Mouse (Mus musculus): ENCODE data around the gene Dpf3.
A peak's percentile ranks its signal among the peaks of the same experiment; 100 is the strongest.

Dpf3 gene

GRCm38 (mm10) chr12:83466508-83467430 is 20.7 kb downstream of the Dpf3 start:
- no peak for DNase-seq (ENCODE audit: low spot score)

- no peak for DNase-seq (ENCODE audit: low spot score)
These were observed 21.5 kb downstream of the Dpf3 start for GRCm38 (mm10) chr12:83466053-83466452.

- no peak for DNase-seq (ENCODE audit: low spot score)
These were observed 27.2 kb downstream of the Dpf3 start for GRCm38 (mm10) chr12:83460272-83460671.

- no peak for DNase-seq (ENCODE audit: low spot score)
These were observed 32.7 kb downstream of the Dpf3 start for GRCm38 (mm10) chr12:83454697-83455321.

- DNase-seq (ENCODE audit: low spot score) = no peak
These were observed 35.7 kb downstream of the Dpf3 start for GRCm38 (mm10) chr12:83451850-83452249.

GRCm38 (mm10) chr12:83450471-83450870 is 37.0 kb downstream of the Dpf3 start:
- no peak for DNase-seq (ENCODE audit: low spot score)

- DNase-seq (ENCODE audit: low spot score) = no peak
These were observed 38.3 kb downstream of the Dpf3 start for GRCm38 (mm10) chr12:83449202-83449601.

- no peak for DNase-seq (ENCODE audit: low spot score)
These were observed 41.9 kb downstream of the Dpf3 start for GRCm38 (mm10) chr12:83445587-83445986.

- DNase-seq (ENCODE audit: low spot score) = no peak
These were observed 43.1 kb downstream of the Dpf3 start for GRCm38 (mm10) chr12:83444448-83444847.

GRCm38 (mm10) chr12:83438002-83438401 is 49.5 kb downstream of the Dpf3 start:
- no peak for DNase-seq (ENCODE audit: low spot score)

- peak; percentile 75 for DNase-seq (ENCODE audit: low spot score)
These were observed 53.4 kb downstream of the Dpf3 start for GRCm38 (mm10) chr12:83433987-83434698.

GRCm38 (mm10) chr12:83433436-83433835 is 54.1 kb downstream of the Dpf3 start:
- DNase-seq (ENCODE audit: low spot score) = no peak

GRCm38 (mm10) chr12:83430207-83430606 is 57.3 kb downstream of the Dpf3 start:
- DNase-seq (ENCODE audit: low spot score) = no peak

GRCm38 (mm10) chr12:83428016-83428415 is 59.5 kb downstream of the Dpf3 start:
- DNase-seq (ENCODE audit: low spot score) = no peak

- DNase-seq (ENCODE audit: low spot score) = peak; percentile 68
These were observed 59.9 kb downstream of the Dpf3 start for GRCm38 (mm10) chr12:83427601-83428000.

GRCm38 (mm10) chr12:83426326-83426725 is 61.2 kb downstream of the Dpf3 start:
- no peak for DNase-seq (ENCODE audit: low spot score)

GRCm38 (mm10) chr12:83425736-83426135 is 61.8 kb downstream of the Dpf3 start:
- DNase-seq (ENCODE audit: low spot score) = no peak

- peak; percentile 59 for DNase-seq (ENCODE audit: low spot score)
These were observed 62.6 kb downstream of the Dpf3 start for GRCm38 (mm10) chr12:83424720-83425444.

GRCm38 (mm10) chr12:83424086-83424719 is 63.3 kb downstream of the Dpf3 start:
- no peak for DNase-seq (ENCODE audit: low spot score)

- no peak for DNase-seq (ENCODE audit: low spot score)
These were observed 67.2 kb downstream of the Dpf3 start for GRCm38 (mm10) chr12:83420346-83420745.

GRCm38 (mm10) chr12:83415207-83415606 is 72.3 kb downstream of the Dpf3 start:
- no peak for DNase-seq (ENCODE audit: low spot score)

Measured in ovary, adult 18-20 months (tissue).